Comparison of ENCODE assay signal across 11 mouse cellular contexts in genomic region chr16:34289583-34289982, GRCm38 (mm10).
DNase-seq lines count a peak whose midpoint lies in the region; ATAC-seq and TF ChIP-seq lines count a peak whose summit lies in the region.
"Had no signal": no experiment of that assay in that cellular context is flagged by ENCODE, and none has a peak within 500 bp of the region (broad histone marks: within the 10 kb centered on the region; RNA-seq: fewer than 3 reads in every experiment).

No protein-coding gene starts in this region.

- TF ChIP-seq POLR2A in cortical plate, adult 2 months (IDR thresholded peaks at IDR 0.05; ENCODE audit: extremely low read depth, insufficient read depth, low read length), result no peak

- TF ChIP-seq CTCF in lung, postnatal 0 days (IDR thresholded peaks at IDR 0.05), result peak; percentile 75
- peak; percentile 74 for TF ChIP-seq CTCF in cortical plate, adult 2 months (IDR thresholded peaks at IDR 0.05; ENCODE audit: extremely low read depth, insufficient read depth, low read length)

- WGBS in heart, embryonic 12.5 days, result 34% methylated on average over 7 of the region's 7 CpGs
- 49% methylated on average over 7 of the region's 7 CpGs for WGBS in lung, postnatal 0 days

- no peak overlapping the region for H3K27ac ChIP-seq in heart, embryonic 12.5 days (ENCODE audit: poor library complexity, severe bottlenecking)
- no peak overlapping the region for H3K27ac ChIP-seq in lung, postnatal 0 days (ENCODE audit: low read length)
- H3K27ac ChIP-seq in cortical plate, adult 2 months (ENCODE audit: insufficient read depth, low read length), result no peak overlapping the region
- H3K27ac ChIP-seq: embryonic facial prominence, embryonic 13.5 days; liver, embryonic 15.5 days had no signal

- H3K36me3 ChIP-seq in heart, embryonic 12.5 days, result no peaks in the 10 kb centered on the region
- H3K36me3 ChIP-seq in lung, postnatal 0 days (ENCODE audit: insufficient read depth, low read length), result no peaks in the 10 kb centered on the region
- H3K36me3 ChIP-seq: liver, embryonic 15.5 days had no signal

- H3K4me3 ChIP-seq in heart, embryonic 12.5 days, result no peak overlapping the region
- H3K4me3 ChIP-seq in lung, postnatal 0 days (ENCODE audit: low read depth, low read length), result no peak overlapping the region
- H3K4me3 ChIP-seq in cortical plate, adult 2 months (ENCODE audit: insufficient read depth, low read length), result no peak overlapping the region
- H3K4me3 ChIP-seq: embryonic facial prominence, embryonic 13.5 days; liver, embryonic 15.5 days had no signal

- TF ChIP-seq EP300 in lung, postnatal 0 days (IDR thresholded peaks at IDR 0.05), result no peak

- 0 out of 2 replicates have a peak, but pooled peaks cover 11% of the 10 kb centered on the region for H3K4me1 ChIP-seq in heart, embryonic 12.5 days (replicated peaks)
- peaks cover 4% of the 10 kb centered on the region; the same call in 1 of the 2 replicates for H3K4me1 ChIP-seq in lung, postnatal 0 days (ENCODE audit: insufficient read depth, low read depth, low read length)
- peaks cover 4% of the 10 kb centered on the region; the same call in 1 of the 2 replicates for H3K4me1 ChIP-seq in cortical plate, adult 2 months (ENCODE audit: control insufficient read depth, insufficient read depth, low read length)
- H3K4me1 ChIP-seq: embryonic facial prominence, embryonic 13.5 days; liver, embryonic 15.5 days had no signal

- H3K9me3 ChIP-seq in heart, embryonic 12.5 days (replicated peaks), result no peaks in the 10 kb centered on the region
- H3K9me3 ChIP-seq in lung, postnatal 0 days (ENCODE audit: low read length), result no peaks in the 10 kb centered on the region
- H3K9me3 ChIP-seq: embryonic facial prominence, embryonic 13.5 days; liver, embryonic 15.5 days had no signal

- no peak overlapping the region for H3K9ac ChIP-seq in heart, embryonic 12.5 days
- no peak overlapping the region for H3K9ac ChIP-seq in lung, postnatal 0 days (replicated peaks; ENCODE audit: low read depth)
- H3K9ac ChIP-seq: embryonic facial prominence, embryonic 13.5 days; liver, embryonic 15.5 days had no signal

- no peak for ATAC-seq in heart, embryonic 12.5 days (ENCODE audit: insufficient number of reproducible peaks, low FRiP score)
- ATAC-seq in lung, postnatal 0 days, result no peak
- ATAC-seq: hindbrain, embryonic 16.5 days had no signal

- H3K27me3 ChIP-seq in heart, embryonic 12.5 days (replicated peaks), result no peaks in the 10 kb centered on the region
- no peaks in the 10 kb centered on the region for H3K27me3 ChIP-seq in lung, postnatal 0 days (replicated peaks; ENCODE audit: insufficient read depth, low read length)
- H3K27me3 ChIP-seq: embryonic facial prominence, embryonic 13.5 days; liver, embryonic 15.5 days had no signal

- H3K4me2 ChIP-seq in heart, embryonic 12.5 days, result no peak overlapping the region
- H3K4me2 ChIP-seq in lung, postnatal 0 days (replicated peaks; ENCODE audit: low read depth, low read length), result no peak overlapping the region
- H3K4me2 ChIP-seq: embryonic facial prominence, embryonic 13.5 days; liver, embryonic 15.5 days had no signal

- peak; percentile 84 for DNase-seq in heart, adult 11 months
- peak; percentile 72 for DNase-seq in lung, postnatal 0 days (ENCODE audit: low spot score)
- no peak for DNase-seq in lung, postnatal 14 days
- DNase-seq in retina, postnatal 1 day, result peak; percentile 48
- DNase-seq in cerebellum, postnatal 14 days, result no peak
- no peak for DNase-seq in right cerebral cortex, postnatal 36 days (ENCODE audit: low spot score in 2 of 2)

Comparison
In these comparisons a context has a peak if more than half of its experiments do, and no peak if none do; other contexts are left out.
1. DNase-seq: peak in heart, adult 11 months (single experiment), lung, postnatal 0 days (single experiment) and retina, postnatal 1 day (single experiment); none in lung, postnatal 14 days (single experiment), cerebellum, postnatal 14 days (0 of 2) and right cerebral cortex, postnatal 36 days (0 of 2).